Mouse (Mus musculus): ENCODE measurements around the gene Zp3r.
"Not testable (repeated sequence)": the region's sequence is repeated elsewhere in the genome, so short reads cannot be mapped to it uniquely, and the experiment has no call there.

The Zp3r gene

DNA sequence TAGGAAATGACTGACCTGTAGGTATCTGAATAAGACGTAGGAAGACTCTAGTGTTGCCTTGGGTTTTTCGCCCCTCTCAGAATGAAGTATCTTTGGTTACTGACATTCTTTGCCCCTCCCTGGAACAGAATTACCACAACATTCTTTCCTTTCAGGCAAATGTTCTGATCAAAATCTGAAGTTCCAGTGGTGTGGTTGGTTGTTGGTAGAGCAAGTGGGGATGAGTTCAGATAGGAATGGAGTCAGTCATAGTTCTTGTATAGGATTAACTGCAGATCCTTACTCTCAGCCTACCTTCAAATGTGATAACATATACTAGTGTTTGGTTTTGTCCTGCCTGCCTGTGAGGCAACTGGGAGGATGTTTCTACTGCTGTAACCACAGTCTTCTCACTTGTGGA, at the start of gene Zp3r:
TSS of gene Zp3r (minus strand) at position 101 of the 400 bp plus-strand sequence.
- no peak for DNase-seq (ENCODE audit: low read depth in 1 of 2, low spot score in 2 of 2)

DNA sequence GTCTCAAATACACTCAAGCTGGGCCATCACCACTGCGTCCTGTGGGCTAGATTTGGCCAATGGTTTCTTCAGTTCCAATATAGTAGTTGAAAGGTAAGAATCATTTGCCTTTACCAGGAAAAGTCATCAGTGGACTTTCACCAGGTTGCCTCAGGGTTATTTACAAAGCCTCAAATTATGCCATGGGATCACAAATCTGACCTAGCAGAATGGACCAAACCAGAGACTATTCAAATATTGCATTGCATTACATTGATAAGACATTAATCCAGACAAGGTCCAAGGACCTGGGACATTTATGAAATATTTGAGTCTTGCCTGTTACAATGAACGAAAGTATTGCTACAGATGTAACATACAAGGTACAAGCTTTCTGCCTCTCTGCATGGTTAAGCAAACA, 49.1 kb upstream of the Zp3r start:
- no peak for DNase-seq (ENCODE audit: low read depth in 1 of 2, low spot score in 2 of 2)

DNA sequence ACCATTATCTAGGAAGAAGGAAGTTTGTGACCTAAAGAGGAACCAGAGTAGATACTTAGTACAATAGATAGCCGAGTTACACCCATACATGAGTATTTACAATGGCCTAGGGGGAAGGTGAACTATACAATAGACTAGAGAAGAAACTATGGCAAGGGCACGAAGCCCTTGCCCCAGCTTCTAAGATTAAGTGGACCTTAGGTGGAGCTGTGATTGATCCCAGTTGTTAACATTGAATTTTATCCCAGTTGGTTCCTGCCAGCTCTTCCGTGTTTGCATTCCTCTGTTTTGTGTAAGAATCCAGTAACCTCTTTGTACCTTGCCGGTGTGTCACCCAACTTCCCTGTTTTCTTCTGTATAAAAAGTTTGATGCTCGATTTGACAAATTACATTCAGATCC, 34.2 kb upstream of the Zp3r start:
- DNase-seq (ENCODE audit: low read depth in 1 of 2, low spot score in 2 of 2), result not testable (repeated sequence)

DNA sequence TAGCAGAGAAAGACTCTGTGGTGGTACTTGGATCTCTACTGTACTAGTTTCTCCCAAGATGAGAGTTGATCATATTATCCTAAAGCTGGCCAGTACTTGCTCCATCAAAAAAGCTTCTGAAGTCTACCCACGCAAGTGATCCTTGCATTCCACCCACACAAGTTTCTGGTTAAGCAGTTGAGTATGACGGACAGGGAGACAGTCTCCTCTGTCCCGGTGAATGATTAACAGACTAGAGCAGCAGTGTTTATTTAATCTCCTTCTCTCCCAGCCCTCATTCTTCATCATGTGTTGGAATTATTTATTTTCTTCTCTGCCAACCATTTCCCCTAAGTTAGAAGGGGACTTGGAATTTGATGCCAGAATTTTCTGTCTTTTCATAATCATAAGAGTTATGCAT, 32.0 kb upstream of the Zp3r start, which contains the start of gene C4bp:
TSS of gene C4bp (minus strand) at position 179 of the 400 bp plus-strand sequence.
- DNase-seq (ENCODE audit: low read depth in 1 of 2, low spot score in 2 of 2), result no peak

DNA sequence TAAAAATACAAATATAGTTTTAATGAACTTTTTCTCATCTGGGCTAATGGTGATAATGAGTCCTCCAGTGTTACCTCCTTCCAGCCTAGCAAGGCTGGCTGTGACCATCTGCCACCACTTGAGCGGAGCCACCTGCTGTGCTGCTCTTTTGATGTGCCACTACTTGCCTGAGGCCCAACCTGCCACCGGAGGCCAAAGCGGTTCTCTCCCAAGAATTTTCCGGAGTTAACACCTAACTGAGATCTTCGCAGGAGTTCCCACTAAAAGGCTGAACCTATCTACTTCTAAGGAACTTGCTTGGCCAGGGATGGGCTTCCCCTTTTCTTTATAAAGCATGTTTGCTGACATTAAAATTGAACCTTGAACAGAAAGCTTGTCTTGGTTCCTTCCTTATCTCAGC, 30.2 kb upstream of the Zp3r start:
- not testable (repeated sequence) for DNase-seq (ENCODE audit: low read depth in 1 of 2, low spot score in 2 of 2)

DNA sequence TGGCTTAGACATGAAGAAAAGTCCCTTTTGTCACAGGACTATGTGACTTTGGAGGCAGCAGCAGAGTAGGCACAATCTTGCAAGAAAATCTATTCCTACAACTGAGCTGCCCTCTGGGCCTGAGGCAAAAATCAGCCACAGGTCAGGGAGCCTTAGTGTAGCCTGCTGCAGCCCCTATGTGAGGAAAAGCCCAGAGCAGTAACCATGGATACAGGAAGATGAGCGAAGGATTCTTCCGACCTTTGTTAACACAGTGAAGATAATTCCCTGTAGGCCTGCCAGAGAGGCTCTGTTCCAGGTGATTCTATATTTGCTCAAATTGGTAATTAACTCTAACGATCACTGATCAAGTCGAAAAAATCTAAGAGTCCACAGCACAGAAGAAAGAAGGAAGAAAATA, 14.7 kb upstream of the Zp3r start:
- DNase-seq (ENCODE audit: low read depth in 1 of 2, low spot score in 2 of 2), result no peak

DNA sequence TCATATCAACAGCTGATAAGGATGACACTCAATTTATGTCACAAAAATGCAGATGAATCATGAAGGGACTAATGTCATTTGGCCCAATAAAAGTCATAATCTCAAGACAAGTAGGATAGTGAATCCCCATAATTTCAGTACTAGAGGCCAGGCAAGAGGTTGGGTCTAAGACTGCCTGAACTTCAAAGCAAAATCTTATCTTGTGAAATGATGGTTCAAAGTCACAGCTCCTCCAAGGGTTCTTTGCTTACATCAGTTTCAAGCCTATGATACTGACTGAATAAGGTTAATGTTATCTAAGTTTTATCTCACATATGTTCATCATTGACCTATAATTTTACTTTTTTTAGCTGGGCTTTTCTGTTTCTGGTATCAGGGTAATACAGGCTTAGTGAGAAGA, 11.5 kb upstream of the Zp3r start:
- DNase-seq (ENCODE audit: low read depth in 1 of 2, low spot score in 2 of 2), result no peak

DNA sequence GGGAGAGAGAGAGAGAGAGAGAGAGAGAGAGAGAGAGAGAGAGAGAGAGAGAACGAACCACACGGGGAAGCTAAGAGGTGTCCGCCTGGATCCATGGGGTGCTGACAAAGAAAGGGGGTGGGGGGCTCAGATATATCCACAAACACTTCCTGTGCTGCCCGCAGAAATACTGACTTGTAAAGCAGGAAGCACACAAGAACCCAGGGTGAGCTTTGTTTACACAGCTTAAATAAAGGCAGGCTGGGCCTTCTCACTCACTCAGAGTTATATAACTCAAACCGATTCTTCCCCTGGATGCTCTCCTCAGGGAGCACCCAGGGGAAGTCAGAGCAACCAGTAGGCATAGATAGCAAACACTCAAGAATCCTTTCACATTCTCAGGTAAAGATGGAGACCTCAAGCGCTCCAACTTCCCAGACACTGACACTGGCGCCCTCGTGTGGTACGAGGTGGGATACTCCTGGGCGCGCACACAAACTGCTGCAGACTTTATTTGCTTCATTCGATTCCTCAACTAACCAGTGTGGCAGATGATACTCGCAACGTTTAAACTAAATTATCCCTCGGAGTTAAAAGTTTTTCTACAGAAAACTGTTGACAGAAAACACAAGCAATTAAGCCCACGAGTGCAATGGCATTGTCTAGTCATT, 4.5 kb upstream of the Zp3r start:
- DNase-seq (ENCODE audit: low read depth in 1 of 2, low spot score in 2 of 2), result peak in 1 of 2 experiments; percentile 30

DNA sequence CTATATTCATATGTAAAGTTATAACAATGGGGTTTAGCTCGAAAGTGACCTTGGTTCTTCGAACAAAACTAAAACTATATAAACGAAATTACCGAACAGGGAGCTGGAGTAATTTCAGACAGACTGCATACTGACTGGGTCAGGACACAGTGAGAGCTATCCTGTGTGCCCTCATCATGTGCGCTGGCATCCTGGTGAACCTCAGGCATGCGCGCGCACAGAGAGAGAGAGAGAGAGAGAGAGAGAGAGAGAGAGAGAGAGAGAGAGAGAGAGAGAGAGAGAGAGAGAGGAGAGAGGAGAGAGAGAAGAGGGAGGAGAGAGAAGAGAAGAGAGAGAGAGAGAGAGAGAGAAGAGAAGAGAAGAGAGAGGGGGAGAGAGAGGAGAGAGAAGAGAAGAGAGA, 3.9 kb upstream of the Zp3r start:
- DNase-seq (ENCODE audit: low read depth in 1 of 2, low spot score in 2 of 2), result no peak

DNA sequence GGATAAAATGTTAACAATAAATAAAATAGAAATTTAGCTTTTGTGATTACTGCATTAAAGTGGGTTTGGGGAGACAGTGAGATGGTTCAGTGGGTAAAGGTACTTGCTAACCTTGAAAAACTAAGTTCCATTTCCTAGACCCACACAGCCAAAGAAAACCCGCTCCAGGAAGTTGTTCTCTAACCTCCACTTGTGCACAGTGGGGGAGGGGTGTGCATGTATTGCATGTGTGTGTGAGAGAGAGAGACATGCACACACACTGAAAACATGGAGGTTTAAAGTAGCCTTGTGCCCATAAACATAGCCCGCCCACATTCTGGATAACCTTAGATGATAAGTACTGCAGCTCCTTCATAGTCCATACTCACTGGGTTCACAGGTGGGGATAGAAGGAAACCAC, 33.1 kb downstream of the Zp3r start:
- DNase-seq (ENCODE audit: low read depth in 1 of 2, low spot score in 2 of 2), result no peak

DNA sequence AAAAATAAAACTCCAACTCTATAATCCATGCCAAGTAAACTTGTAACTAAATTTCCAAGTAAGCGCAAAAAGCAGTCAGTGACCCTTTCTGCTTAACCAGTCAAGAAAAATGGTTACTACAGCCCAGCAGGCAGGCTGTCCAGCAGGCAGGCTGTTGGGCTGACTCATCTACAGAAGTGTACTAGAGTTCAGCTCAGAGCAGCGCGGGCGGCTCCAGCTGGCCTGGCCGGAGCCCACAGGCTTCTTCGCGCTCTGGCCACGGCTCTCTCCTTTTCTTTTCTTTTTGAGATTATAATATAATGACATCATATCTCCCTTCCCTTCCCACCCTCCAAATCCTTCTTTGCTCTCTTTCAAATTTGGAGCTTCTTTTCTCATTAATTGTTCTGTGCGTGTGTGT, 40.8 kb downstream of the Zp3r start:
- no peak for DNase-seq (ENCODE audit: low read depth in 1 of 2, low spot score in 2 of 2)

DNA sequence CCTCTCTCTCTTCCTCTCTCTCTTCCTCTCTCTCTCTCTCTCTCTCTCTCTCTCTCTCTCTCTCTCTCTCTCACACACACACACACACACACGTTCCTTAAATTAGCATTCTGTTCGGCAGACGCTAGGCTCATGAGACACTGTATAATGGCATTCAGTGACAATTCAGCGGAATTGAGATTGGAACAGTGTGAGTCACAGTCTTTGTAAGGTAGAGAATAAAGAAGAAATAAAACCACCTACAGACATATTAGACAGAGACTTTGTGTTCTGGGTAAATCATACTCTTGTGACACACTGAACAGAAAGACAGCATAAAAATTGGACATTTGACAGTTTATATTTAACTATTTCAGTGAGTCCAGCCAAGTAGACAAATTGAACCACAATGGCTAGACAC, 53.0 kb downstream of the Zp3r start:
- no peak for DNase-seq (ENCODE audit: low read depth in 1 of 2, low spot score in 2 of 2)

DNA sequence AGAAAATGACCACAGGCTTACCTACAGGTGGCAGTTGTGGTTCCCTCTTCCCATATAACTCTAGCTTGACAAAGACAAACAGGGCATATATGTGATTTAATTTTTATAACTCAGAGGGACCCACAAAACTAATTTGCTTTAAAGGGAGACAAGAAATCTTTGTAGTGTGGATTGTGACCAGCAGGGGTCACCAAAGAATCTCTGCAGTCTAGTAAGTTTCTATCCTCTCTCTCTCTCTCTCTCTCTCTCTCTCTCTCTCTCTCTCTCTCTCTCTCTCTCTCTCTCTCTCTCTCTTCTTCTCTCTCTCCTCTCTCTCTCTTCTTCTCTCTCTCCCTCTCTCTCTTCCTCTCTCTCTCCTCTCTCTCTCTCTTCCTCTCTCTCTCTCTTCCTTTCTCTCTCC, 53.5 kb downstream of the Zp3r start:
- DNase-seq (ENCODE audit: low read depth in 1 of 2, low spot score in 2 of 2), result no peak

DNA sequence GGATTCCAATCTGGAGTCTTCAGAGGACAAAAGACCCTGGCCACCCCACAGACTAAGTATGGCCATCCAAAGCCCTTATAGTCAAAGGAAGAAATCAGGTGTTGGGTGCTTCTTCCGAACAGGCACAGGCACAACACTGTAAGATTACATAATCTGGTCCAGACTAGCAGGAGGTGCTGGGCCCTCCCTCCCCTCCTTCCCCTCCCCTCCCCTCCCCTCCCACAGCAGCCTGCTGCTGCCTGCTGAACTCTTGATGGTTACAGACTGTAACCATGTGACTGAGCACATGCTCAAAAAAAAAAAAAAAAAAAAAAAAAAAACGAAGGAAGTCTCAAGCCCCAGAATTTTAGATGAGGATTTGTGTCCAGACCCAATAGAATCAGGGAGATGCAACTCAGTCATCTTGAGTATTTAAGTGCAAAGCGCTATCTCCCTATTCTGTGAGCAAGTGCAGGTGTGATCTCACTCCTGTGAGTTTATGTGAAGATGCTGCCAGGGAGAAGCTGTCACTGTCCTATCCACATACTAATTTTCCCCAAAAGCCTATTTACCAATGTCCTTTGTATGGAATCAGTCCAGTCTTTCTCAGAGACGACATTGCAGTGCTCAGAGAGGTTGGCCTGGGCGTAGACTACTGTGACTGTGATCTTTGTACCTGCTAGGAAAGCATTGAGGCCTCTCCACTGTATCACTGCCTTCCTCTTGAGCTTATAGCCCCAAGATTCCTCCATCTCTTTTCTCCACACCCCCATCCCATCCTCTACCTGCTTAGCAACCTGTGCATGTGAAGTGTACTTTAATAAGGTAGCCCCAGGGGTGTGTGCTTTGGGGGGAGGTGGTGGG, 77.8 kb downstream of the Zp3r start:
- no peak for DNase-seq (ENCODE audit: low read depth in 1 of 2, low spot score in 2 of 2)

DNA sequence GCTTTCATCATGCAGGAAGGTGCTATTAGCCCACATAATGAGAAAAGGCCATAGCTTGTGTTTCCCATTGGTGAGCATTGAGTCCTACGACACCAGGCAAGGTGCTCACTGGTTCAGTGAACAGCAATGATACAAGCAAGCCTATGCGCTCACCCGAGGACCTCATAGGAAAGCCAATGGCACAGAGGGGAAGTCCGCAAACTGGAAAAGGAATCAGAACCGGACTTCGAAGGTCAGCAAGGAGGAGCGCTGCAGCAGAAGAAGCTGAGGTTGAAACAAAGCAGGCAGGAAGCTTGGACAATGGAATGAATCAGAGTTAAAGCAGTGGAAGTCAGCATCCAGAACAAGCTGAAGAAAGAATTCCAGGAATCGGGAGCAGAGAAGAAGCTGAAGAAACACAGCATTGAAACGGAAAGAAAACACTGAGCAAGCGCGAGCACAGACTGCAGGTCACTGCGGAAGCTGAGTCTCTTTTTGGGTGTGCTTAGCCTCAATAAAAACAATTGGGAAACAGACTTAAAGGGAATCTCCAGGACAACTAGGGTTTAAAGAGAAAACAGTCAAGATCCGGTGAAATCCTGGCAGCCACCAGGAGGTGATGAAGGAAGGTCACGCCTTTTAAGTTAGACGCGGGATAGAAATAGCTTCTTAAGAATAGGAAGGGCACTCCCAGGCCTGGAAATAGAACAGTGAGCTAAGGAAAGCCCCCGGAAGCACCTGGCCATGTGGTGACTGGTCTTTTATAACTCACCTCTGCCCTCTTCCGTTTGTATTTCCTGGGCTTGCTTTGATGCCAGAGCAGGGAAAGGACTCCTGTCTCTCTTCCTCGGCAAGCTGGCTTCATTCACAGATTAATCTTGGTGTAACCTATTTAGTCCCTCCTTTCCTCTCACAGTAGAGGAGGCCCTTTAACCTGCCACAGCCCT, 78.9 kb downstream of the Zp3r start:
- DNase-seq (ENCODE audit: low read depth in 1 of 2, low spot score in 2 of 2), result no peak

DNA sequence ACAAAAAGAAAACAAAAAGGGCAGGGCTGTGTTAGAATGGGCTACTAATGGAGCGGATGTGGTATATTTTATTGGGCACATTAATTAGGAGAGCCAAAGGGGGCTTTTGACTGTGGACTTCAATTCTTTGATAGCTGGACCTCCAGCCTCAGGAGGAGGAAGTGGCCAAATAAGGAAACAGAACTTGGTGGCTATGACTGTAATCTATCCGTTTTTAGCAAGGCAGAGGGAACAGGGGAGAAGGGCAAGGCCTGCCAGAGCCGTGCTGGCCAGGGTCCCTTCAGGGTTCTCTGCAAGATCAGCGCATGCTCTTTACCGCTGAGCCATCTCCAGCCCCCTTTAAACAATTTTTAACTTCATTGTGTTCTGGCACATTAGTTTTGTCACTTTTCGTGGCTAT, 79.7 kb downstream of the Zp3r start:
- DNase-seq (ENCODE audit: low read depth in 1 of 2, low spot score in 2 of 2), result no peak

DNA sequence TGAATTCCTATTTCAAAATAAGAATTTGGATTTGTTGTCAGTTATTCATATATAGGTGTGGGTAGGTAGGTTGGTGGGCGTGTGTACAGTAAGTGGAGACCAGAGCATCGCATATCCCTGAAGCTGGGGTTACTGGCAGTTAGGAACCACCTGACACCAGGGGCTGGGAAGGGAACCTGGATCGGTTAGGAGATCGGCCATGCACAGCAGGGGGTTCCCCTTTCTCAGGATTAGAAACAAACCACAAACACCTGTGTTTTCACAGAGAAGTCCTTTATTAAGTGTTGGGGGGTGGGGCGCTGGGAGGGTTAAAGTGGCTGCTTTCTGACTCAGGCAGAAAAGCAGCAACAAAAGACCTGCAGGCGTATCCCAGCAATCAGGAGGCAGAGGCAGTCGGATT, 80.3 kb downstream of the Zp3r start:
- no peak for DNase-seq (ENCODE audit: low read depth in 1 of 2, low spot score in 2 of 2)

DNA sequence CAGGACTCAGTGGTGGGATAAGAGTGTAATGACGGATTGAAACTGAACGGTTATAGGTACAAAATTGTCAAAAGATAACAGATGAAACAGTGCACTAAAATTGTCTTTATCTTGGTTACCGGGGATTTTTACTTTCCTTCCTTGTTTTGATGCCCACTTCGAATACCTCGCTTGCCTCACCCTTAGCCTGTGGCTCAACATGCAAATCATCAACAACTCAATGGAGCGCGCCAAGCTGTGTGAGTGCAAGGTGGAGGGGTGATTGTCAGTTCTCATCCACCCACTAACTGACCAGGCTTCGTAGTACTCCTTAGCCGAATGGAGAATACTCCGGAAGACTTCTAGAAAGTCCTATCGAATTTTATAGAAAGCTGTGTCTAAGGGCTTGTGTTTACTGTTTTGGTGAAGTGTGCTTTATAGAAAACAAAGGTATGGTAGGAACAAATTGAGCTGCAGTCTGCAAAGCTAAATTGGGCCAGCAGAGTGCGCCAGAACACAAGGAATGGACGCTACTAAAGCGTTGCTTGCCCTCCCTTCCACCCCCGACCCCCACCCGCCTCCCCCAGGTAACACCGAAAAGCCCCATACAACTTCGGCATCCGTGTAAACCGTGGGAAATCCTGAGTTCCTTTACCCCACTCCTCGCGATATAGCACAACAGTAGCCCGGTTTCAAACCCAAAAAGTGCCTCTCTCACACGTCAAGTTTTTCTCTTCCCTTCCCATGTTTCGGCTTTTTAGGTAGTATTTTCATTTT, 81.6 kb downstream of the Zp3r start:
- DNase-seq (ENCODE audit: low read depth in 1 of 2, low spot score in 2 of 2), result no peak
